Mouse (Mus musculus) forebrain, postnatal 0 days (tissue): ENCODE results near the gene Ap2s1. TPM values are rescaled to one million over a fixed set of nuclear protein-coding genes. Genes with fewer than 3 reads are reported as not detected.

Experiments used
- ATAC-seq: fragments of 200-750 bp; cut with Nextera tagmentation; 2 replicates; pipeline ENCODE4 v1.8.0; 2017; ENCODE audit warnings: mild to moderate bottlenecking, moderate library complexity
- DNase-seq: peaks from one replicate; pipeline ENCODE4 v3.0.0-alpha.2; 2015
- H3K27ac ChIP-seq: fragments of 300-500 bp; sonication (generic); 2 replicates; pipeline ENCODE4 v1.5.1; 2014; ENCODE audit warnings: low read depth, mild to moderate bottlenecking, antibody characterized with exemption, low read length, moderate library complexity, mixed read lengths
- H3K27me3 ChIP-seq: fragments of 300-500 bp; sonication (generic); 2 replicates; pipeline ENCODE4 v1.6.1; 2014; ENCODE audit warnings: mild to moderate bottlenecking, low read length, mixed read lengths; ENCODE audit not compliant: insufficient read depth
- H3K36me3 ChIP-seq: fragments of 300-500 bp; sonication (generic); 2 replicates; pipeline ENCODE4 v1.6.1; 2014; ENCODE audit warnings: mild to moderate bottlenecking, moderate library complexity; ENCODE audit not compliant: insufficient read depth
- H3K4me1 ChIP-seq: fragments of 300-500 bp; sonication (generic); 2 replicates; pipeline ENCODE4 v1.6.1; 2014; ENCODE audit warnings: antibody characterized with exemption; ENCODE audit not compliant: insufficient read depth
- H3K4me2 ChIP-seq: fragments of 300-500 bp; sonication (generic); 2 replicates; pipeline ENCODE4 v1.6.1; 2014; ENCODE audit warnings: low read depth, mild to moderate bottlenecking, moderate library complexity
- H3K4me3 ChIP-seq: fragments of 300-500 bp; sonication (generic); 2 replicates; pipeline ENCODE4 v1.5.1; 2014; ENCODE audit warnings: low read depth, low read length, mixed read lengths
- H3K9ac ChIP-seq: fragments of 300-500 bp; sonication (generic); 2 replicates; pipeline ENCODE4 v1.6.1; 2014; ENCODE audit warnings: mild to moderate bottlenecking
- H3K9me3 ChIP-seq: fragments of 300-500 bp; sonication (generic); 2 replicates; pipeline ENCODE4 v1.6.1; 2016; ENCODE audit warnings: low read length
- CTCF ChIP-seq: sonication (generic); IDR thresholded peaks from 2 replicates; pipeline ENCODE4 v1.5.1; 2016; ENCODE audit warnings: antibody characterized with exemption, control low read depth, low read depth
- WGBS: fragments of 180-500 bp; shearing (Covaris S2); extraction: QIAGEN DNeasy Blood & Tissue Kit; methylation state at CpG from one replicate; pipeline ENCODE4 v1.1.7; 2014; 5-methylcytosine and 5-hydroxymethylcytosine counted together
- polyA plus RNA-seq: library from polyadenylated mRNA; unstranded; fragments of >200 nt; fragmentation: Nextera tagmentation; extraction: Ambion mirVana; gene quantifications from 2 replicates; pipeline ENCODE4 v1.2.1, GENCODE M21; 2015
- total RNA-seq: library from RNA; depleted of rRNA; stranded (reverse); fragments of >200 nt; gene quantifications from 2 replicates; pipeline ENCODE4 v1.2.3, GENCODE M21; 2014

The Ap2s1 gene
- total and polyA plus RNA-seq, 2 experiments from 2014 or later, result 519 to 566 TPM

GRCm38 (mm10) chr7:16766443-16766842 lies 28.2 kb downstream of the Ap2s1 start:
- no peaks in the 10 kb centered on the region for H3K27me3 ChIP-seq
- H3K4me3 ChIP-seq, result no peak overlapping the region
- H3K4me2 ChIP-seq, result no peak overlapping the region
- H3K9ac ChIP-seq, result no peak overlapping the region
- WGBS, result 20% methylated on average over 2 of the region's 2 CpGs
- H3K36me3 ChIP-seq, result no peaks in the 10 kb centered on the region
- no peak overlapping the region for H3K27ac ChIP-seq
- no peaks in the 10 kb centered on the region for H3K4me1 ChIP-seq
- TF ChIP-seq CTCF, result no peak
- no peak for ATAC-seq
- H3K9me3 ChIP-seq, result no peaks in the 10 kb centered on the region
- no peak for DNase-seq

GRCm38 (mm10) chr7:16775888-16776287 lies 37.7 kb downstream of the Ap2s1 start:
- Histone ChIP-seq H3K4me1 (no peaks in the 10 kb centered on the region), H3K27ac (no peak overlapping the region), H3K4me3 (no peak overlapping the region), H3K9me3 (no peaks in the 10 kb centered on the region), H3K4me2 (no peak overlapping the region), H3K36me3 (no peaks in the 10 kb centered on the region), H3K27me3 (no peaks in the 10 kb centered on the region), H3K9ac (no peak overlapping the region)
- TF ChIP-seq CTCF, result no peak
- no peak for DNase-seq
- WGBS, result 69% methylated on average over 5 of the region's 5 CpGs
- ATAC-seq, result no peak

- H3K27me3 ChIP-seq, result peaks cover 3% of the 10 kb centered on the region
Observed at GRCm38 (mm10) chr7:16780076-16780475, 41.9 kb downstream of the Ap2s1 start.

GRCm38 (mm10) chr7:16780825-16781554 lies 42.8 kb downstream of the Ap2s1 start, which contains the start of gene Slc1a5:
TSS of gene Slc1a5 (plus strand) at chr7:16781340.
- peak; percentile 84 for ATAC-seq
- 0 out of 2 replicates have a peak, but pooled peaks have one; percentile 12 for TF ChIP-seq CTCF
- H3K4me1 ChIP-seq, result no peaks in the 10 kb centered on the region; the same call in 1 of the 2 replicates
- H3K9me3 ChIP-seq, result no peaks in the 10 kb centered on the region
- peak within 1 kb of the TSS; percentile 44 for H3K9ac ChIP-seq
- peaks cover 3% of the 10 kb centered on the region for H3K27me3 ChIP-seq
- DNase-seq, result peak; percentile 85
- H3K36me3 ChIP-seq, result no peaks in the 10 kb centered on the region
- H3K27ac ChIP-seq, result no peak within 1 kb of the TSS
- H3K4me3 ChIP-seq, result peak within 1 kb of the TSS; percentile 42
- H3K4me2 ChIP-seq, result peak within 1 kb of the TSS; percentile 83
- 3% methylated on average over 34 of the region's 34 CpGs for WGBS

More at GRCm38 (mm10) chr7:16780076-16780475, 41.9 kb downstream of the Ap2s1 start:
- Histone ChIP-seq H3K36me3 (no peaks in the 10 kb centered on the region), H3K4me2 (no peak overlapping the region), H3K4me1 (no peaks in the 10 kb centered on the region; the same call in 1 of the 2 replicates), H3K27ac (no peak overlapping the region), H3K4me3 (no peak overlapping the region), H3K9ac (no peak overlapping the region), H3K9me3 (no peaks in the 10 kb centered on the region)
- 71% methylated on average over 5 of the region's 5 CpGs for WGBS
- no peak for TF ChIP-seq CTCF
- no peak for DNase-seq
- ATAC-seq, result no peak

GRCm38 (mm10) chr7:16781555-16781815 lies 43.3 kb downstream of the Ap2s1 start:
- Histone ChIP-seq H3K9me3 (no peaks in the 10 kb centered on the region), H3K27ac (no peak overlapping the region), H3K4me2 (peak overlapping the region; percentile 83), H3K4me3 (peak overlapping the region; percentile 42), H3K4me1 (no peaks in the 10 kb centered on the region; the same call in 1 of the 2 replicates), H3K9ac (peak overlapping the region; percentile 35; the same call in 1 of the 2 replicates), H3K27me3 (peaks cover 3% of the 10 kb centered on the region), H3K36me3 (no peaks in the 10 kb centered on the region)
- peak; percentile 21 for ATAC-seq
- WGBS, result under 1% methylated on average over 10 of the region's 10 CpGs
- TF ChIP-seq CTCF, result no peak
- DNase-seq, result peak; percentile 38

- Histone ChIP-seq H3K4me3 (peak overlapping the region; percentile 42), H3K9me3 (no peaks in the 10 kb centered on the region), H3K4me2 (peak overlapping the region; percentile 83), H3K36me3 (no peaks in the 10 kb centered on the region), H3K27ac (no peak overlapping the region), H3K4me1 (no peaks in the 10 kb centered on the region; the same call in 1 of the 2 replicates), H3K9ac (peak overlapping the region; percentile 44), H3K27me3 (peaks cover 3% of the 10 kb centered on the region)
- no peak for TF ChIP-seq CTCF
- DNase-seq (peak; percentile 1), ATAC-seq (peak; percentile 28)
- under 1% methylated on average over 50 of the region's 60 CpGs for WGBS
Observed at GRCm38 (mm10) chr7:16781816-16782554, 43.8 kb downstream of the Ap2s1 start.

GRCm38 (mm10) chr7:16782555-16783125 lies 44.4 kb downstream of the Ap2s1 start:
- 11% methylated on average over 11 of the region's 11 CpGs for WGBS
- H3K4me1 ChIP-seq, result no peaks in the 10 kb centered on the region; the same call in 1 of the 2 replicates

More at GRCm38 (mm10) chr7:16782555-16783125, 44.4 kb downstream of the Ap2s1 start:
- Histone ChIP-seq H3K9me3 (no peaks in the 10 kb centered on the region), H3K4me3 (peak overlapping the region; percentile 42), H3K4me2 (peak overlapping the region; percentile 83), H3K27ac (no peak overlapping the region), H3K36me3 (no peaks in the 10 kb centered on the region), H3K27me3 (peaks cover 3% of the 10 kb centered on the region), H3K9ac (no peak overlapping the region)
- TF ChIP-seq CTCF, result no peak
- DNase-seq, result no peak
- no peak for ATAC-seq
